8 mouse cellular contexts compared by ENCODE assay signal in the genomic region with DNA sequence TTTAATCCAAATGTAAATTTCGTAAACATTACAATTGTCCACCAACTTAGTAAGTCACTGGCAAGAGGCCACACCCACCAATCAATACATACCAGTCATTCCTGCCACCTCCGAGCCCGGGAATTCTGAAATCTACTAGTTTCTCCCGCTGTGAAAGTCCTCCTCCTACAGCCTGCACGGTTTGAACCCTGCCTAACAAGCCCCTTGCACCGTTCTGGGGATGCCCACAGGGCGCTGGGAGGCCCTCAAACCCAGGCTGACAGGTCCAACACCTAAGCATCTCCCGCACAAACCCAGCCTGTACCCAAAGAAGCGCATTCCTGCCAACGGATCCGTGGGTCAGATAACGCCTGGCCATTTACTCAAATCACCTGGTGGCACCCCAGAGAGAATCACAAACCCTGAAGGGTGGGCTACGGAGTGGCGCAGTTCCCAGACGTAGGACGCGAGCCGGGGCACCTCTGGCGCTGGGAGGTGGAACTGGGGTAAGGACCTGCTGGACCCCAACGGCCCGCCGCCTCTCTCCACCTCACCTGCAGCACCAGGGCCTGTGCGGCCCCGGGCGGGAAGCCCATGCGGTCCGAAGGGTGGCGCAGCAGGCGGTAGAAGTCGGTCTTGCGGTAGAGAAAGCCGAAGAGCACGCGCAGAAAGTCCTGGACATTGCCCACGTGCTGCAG. TPM values are rescaled to one million over a fixed set of nuclear protein-coding genes. Genes with fewer than 3 reads are reported as not detected.
DNase-seq lines count a peak whose midpoint lies in the region; ATAC-seq and TF ChIP-seq lines count a peak whose summit lies in the region.

A gene (plus strand): TSS at position 620 of the 677 bp plus-strand sequence.

- intact Hi-C loops in left cerebral cortex, postnatal 4 days (cut with DNase I) = loop anchor here (5.0 kb wide), 1 partner anchor 63 kb away; no protein-coding TSS in a partner anchor

- TF ChIP-seq CTCF in bone marrow macrophage, adult 2 months (IDR thresholded peaks at IDR 0.05; ENCODE audit: low read depth, low read length) = no peak
- TF ChIP-seq CTCF in forebrain, postnatal 0 days (IDR thresholded peaks at IDR 0.05; ENCODE audit: low read depth) = peak; percentile 34
- TF ChIP-seq CTCF in liver, embryonic 14.5 days (IDR thresholded peaks at IDR 0.05; ENCODE audit: low read depth) = 0 out of 2 replicates have a peak, but pooled peaks have one; percentile 17
- 0 out of 2 replicates have a peak, but pooled peaks have one; percentile 5 for TF ChIP-seq CTCF in small intestine, adult 2 months (IDR thresholded peaks at IDR 0.05; ENCODE audit: extremely low read depth, insufficient read length, insufficient replicate concordance, low read depth, low read length)

- ATAC-seq in forebrain, postnatal 0 days = peak; percentile 28
- ATAC-seq in liver, embryonic 14.5 days (ENCODE audit: insufficient read depth) = peak; percentile 66

- H3K9ac ChIP-seq in forebrain, postnatal 0 days = peak within 1 kb of the TSS; percentile 93
- peak within 1 kb of the TSS; percentile 73 for H3K9ac ChIP-seq in liver, embryonic 14.5 days (replicated peaks)

- TF ChIP-seq EP300 in liver, embryonic 14.5 days (IDR thresholded peaks at IDR 0.05; ENCODE audit: low read depth) = no peak

- peaks cover 20% of the 10 kb centered on the region for H3K4me1 ChIP-seq in bone marrow macrophage, adult 2 months (ENCODE audit: control insufficient read depth, insufficient read depth, low read length)
- H3K4me1 ChIP-seq in forebrain, postnatal 0 days (ENCODE audit: insufficient read depth) = peaks cover 15% of the 10 kb centered on the region
- peaks cover 9 to 13% of the 10 kb centered on the region in 2 experiments for H3K4me1 ChIP-seq in liver, embryonic 14.5 days (replicated peaks; ENCODE audit: control insufficient read depth in 2 of 2, insufficient read depth in 2 of 2, low read length in 1 of 2)
- peaks cover 10% of the 10 kb centered on the region; the same call in 1 of the 2 replicates for H3K4me1 ChIP-seq in small intestine, adult 2 months (ENCODE audit: control insufficient read depth, insufficient read depth, insufficient read length, low read length)

- no peak for TF ChIP-seq POLR2A in bone marrow macrophage, adult 2 months (IDR thresholded peaks at IDR 0.05; ENCODE audit: borderline replicate concordance, low read depth, low read length)
- no peak for TF ChIP-seq POLR2A in small intestine, adult 2 months (IDR thresholded peaks at IDR 0.05; ENCODE audit: low read depth, low read length)

- 4% methylated on average over 35 of the region's 35 CpGs for WGBS in forebrain, postnatal 0 days
- WGBS in liver, embryonic 14.5 days (ENCODE audit: insufficient replicate concordance) = under 1% methylated on average over 35 of the region's 35 CpGs
- under 1% methylated on average over 35 of the region's 35 CpGs for WGBS in small intestine, adult 2 months

- H3K27me3 ChIP-seq in forebrain, postnatal 0 days (ENCODE audit: insufficient read depth, low read length) = no peaks in the 10 kb centered on the region
- H3K27me3 ChIP-seq in liver, embryonic 14.5 days (ENCODE audit: control insufficient read depth, insufficient read depth, low read length) = no peaks in the 10 kb centered on the region
- no peaks in the 10 kb centered on the region for H3K27me3 ChIP-seq in small intestine, adult 2 months (ENCODE audit: control insufficient read depth, insufficient read depth, low read length)

- peaks cover under 1% of the 10 kb centered on the region; the same call in 1 of the 2 replicates for H3K36me3 ChIP-seq in forebrain, postnatal 0 days (ENCODE audit: insufficient read depth)
- no peaks in the 10 kb centered on the region for H3K36me3 ChIP-seq in liver, embryonic 14.5 days (replicated peaks; ENCODE audit: control insufficient read depth, insufficient read depth, low read depth)
- H3K36me3 ChIP-seq in small intestine, adult 2 months (ENCODE audit: control insufficient read depth, insufficient read depth, low read length) = no peaks in the 10 kb centered on the region

- H3K4me3 ChIP-seq in bone marrow macrophage, adult 2 months (ENCODE audit: insufficient read depth, low read length) = peak within 1 kb of the TSS; percentile 95
- peak within 1 kb of the TSS; percentile 96 for H3K4me3 ChIP-seq in forebrain, postnatal 0 days (ENCODE audit: low read depth, low read length)
- H3K4me3 ChIP-seq in liver, embryonic 14.5 days (ENCODE audit: insufficient read depth in 1 of 2, low read depth in 2 of 2, low read length in 2 of 2) = peak within 1 kb of the TSS; percentile 69 to 86
- peak within 1 kb of the TSS; percentile 86 for H3K4me3 ChIP-seq in small intestine, adult 2 months (ENCODE audit: low read depth, low read length)

- H3K27ac ChIP-seq in bone marrow macrophage, adult 2 months (ENCODE audit: insufficient read depth, low read depth, low read length) = peak within 1 kb of the TSS; percentile 97
- H3K27ac ChIP-seq in forebrain, postnatal 0 days (ENCODE audit: low read depth, low read length) = peak within 1 kb of the TSS; percentile 98
- H3K27ac ChIP-seq in liver, embryonic 14.5 days = peak within 1 kb of the TSS; percentile 62
- peak within 1 kb of the TSS; percentile 92 for H3K27ac ChIP-seq in small intestine, adult 2 months (ENCODE audit: insufficient read depth, low read depth, low read length)

- H3K9me3 ChIP-seq in forebrain, postnatal 0 days (ENCODE audit: low read length) = no peaks in the 10 kb centered on the region
- no peaks in the 10 kb centered on the region for H3K9me3 ChIP-seq in liver, embryonic 14.5 days (ENCODE audit: control insufficient read depth, low read length)

- peak within 1 kb of the TSS; percentile 86 for H3K4me2 ChIP-seq in forebrain, postnatal 0 days (ENCODE audit: low read depth)
- peak within 1 kb of the TSS; percentile 85 for H3K4me2 ChIP-seq in liver, embryonic 14.5 days (ENCODE audit: low read depth)

- peak; percentile 6 for DNase-seq in ovary, adult 18-20 months (ENCODE audit: low spot score)
- no peak for DNase-seq in ovary, postnatal 10 days (ENCODE audit: low spot score)
- no peak for DNase-seq in forebrain, postnatal 0 days
- peak in 1 of 3 experiments; percentile 33 for DNase-seq in liver, embryonic 14.5 days (ENCODE audit: low read depth in 3 of 3, low spot score in 3 of 3)
- no peak for DNase-seq in spleen, postnatal 14 days (ENCODE audit: low spot score in 2 of 2)
- no peak for DNase-seq in left cerebral cortex, postnatal 4 days

RNA-seq across cellular contexts. Expression of the gene that starts here (rescaled TPM):
- polyA plus RNA-seq in bone marrow macrophage, adult 2 months (2012; ENCODE audit: insufficient read depth, insufficient read length, missing spikeins) = not detected in 2 replicates
- 0.15 and 0.29 TPM in 2 replicates for total RNA-seq in forebrain, postnatal 0 days (2014; rRNA removed)
- polyA plus RNA-seq in forebrain, postnatal 0 days (2015; fragmentation: Nextera tagmentation; extraction: Ambion mirVana) = 0.44 and 0.47 TPM in 2 replicates
- 0.04 and 0.05 TPM in 2 replicates for polyA plus RNA-seq in liver, embryonic 14.5 days (2012; rRNA removed)
- polyA plus RNA-seq in liver, embryonic 14.5 days (2014; fragmentation: Nextera tagmentation; extraction: Ambion mirVana) = not detected in 2 replicates
- not detected in 2 replicates for polyA plus RNA-seq in small intestine, adult 2 months (2012; rRNA removed)
- total RNA-seq in left cerebral cortex, postnatal 4 days (2021) = under 1 TPM in 1 of 2 experiments, not detected in 1; 0.24 TPM

Comparison
In these comparisons a context has a peak if more than half of its experiments do, and no peak if none do; other contexts are left out.
1. Peak in ATAC-seq, H3K4me3 ChIP-seq, H3K27ac ChIP-seq, H3K9ac ChIP-seq and H3K4me2 ChIP-seq in forebrain, postnatal 0 days; RNA of the gene not detected or under 1 TPM.
2. Peak in ATAC-seq, H3K4me3 ChIP-seq, H3K27ac ChIP-seq, H3K9ac ChIP-seq and H3K4me2 ChIP-seq in liver, embryonic 14.5 days; RNA of the gene not detected or under 1 TPM.